Mouse (Mus musculus) spleen, adult 2 months (tissue): ENCODE results near the gene Stk39.

ENCODE experiments used
- CTCF ChIP-seq: fragments of 200-500 bp; IDR thresholded peaks from 2 replicates; pipeline ENCODE4 v1.5.1; 2011; ENCODE audit warnings: mild to moderate bottlenecking, inconsistent platforms; ENCODE audit not compliant: insufficient read depth, insufficient read length, insufficient replicate concordance; ENCODE audit errors: extremely low read depth
- POLR2A ChIP-seq: fragments of 200-500 bp; IDR thresholded peaks from 2 replicates; pipeline ENCODE4 v1.6.1; 2011; ENCODE audit warnings: low read depth, low read length, inconsistent platforms

GRCm38 (mm10) chr2:68269646-68270045, 202.4 kb downstream of the Stk39 start:
- no peak for TF ChIP-seq CTCF
- TF ChIP-seq POLR2A = no peak
